Mouse (Mus musculus) embryonic fibroblast, embryonic 13.5 days (primary cell): ENCODE measurements at regions not wholly inside any gene's neighbourhood (a gene's known extent, or its start where the extent isn't known, plus 50 kb on each side); places are given as distances from the start of the nearest gene placed in this dataset.

ENCODE experiments used
- CTCF ChIP-seq: IDR thresholded peaks from 2 replicates; pipeline ENCODE4 v1.5.1; 2011; ENCODE audit warnings: mild to moderate bottlenecking, control low read depth, low read length, moderate library complexity, borderline replicate concordance; ENCODE audit not compliant: insufficient read depth
- POLR2A ChIP-seq: IDR thresholded peaks from 2 replicates; pipeline ENCODE4 v1.6.1; 2011; ENCODE audit warnings: low read depth, mild to moderate bottlenecking, control low read depth, low read length, moderate library complexity

DNA sequence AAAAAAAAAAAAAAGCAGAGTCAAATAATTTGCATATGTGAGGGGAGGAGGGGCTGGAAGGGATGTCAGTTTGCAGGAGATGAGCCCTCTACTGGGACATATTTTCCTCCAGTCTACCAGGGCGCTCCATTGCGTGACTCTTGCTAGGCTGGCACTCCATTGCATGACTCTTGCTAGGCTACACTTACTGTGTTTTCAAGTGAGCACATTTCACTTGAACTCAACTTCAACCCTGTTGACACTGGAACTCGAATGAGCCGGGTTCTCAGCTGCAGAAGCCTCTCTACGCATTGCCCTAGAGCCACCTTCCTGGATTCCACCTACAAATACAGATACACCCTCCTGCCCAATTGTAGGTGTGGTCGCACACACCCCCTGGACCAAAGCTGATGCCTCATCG lies 131.5 kb upstream of the 3110018I06Rik start:
- TF ChIP-seq CTCF: no peak
- TF ChIP-seq POLR2A: no peak
